Mouse (Mus musculus) limb, embryonic 12.5 days (tissue): Measurements from ENCODE around the gene Srpk2. TPM values are rescaled to one million over a fixed set of nuclear protein-coding genes. Genes with fewer than 3 reads are reported as not detected.
A peak's percentile ranks its signal among the peaks of the same experiment; 100 is the strongest.

Source experiments
- ATAC-seq: fragments of 200-750 bp; cut with Nextera tagmentation; 2 replicates; pipeline ENCODE4 v1.8.0; 2017; ENCODE audit warnings: low read depth, moderate TSS enrichment; ENCODE audit not compliant: insufficient number of reproducible peaks, insufficient read depth, low FRiP score, low TSS enrichment
- H3K27ac ChIP-seq: fragments of 300-500 bp; sonication (generic); 2 replicates; pipeline ENCODE4 v1.5.1; 2016; ENCODE audit warnings: mild to moderate bottlenecking, moderate library complexity
- H3K27me3 ChIP-seq: fragments of 300-500 bp; sonication (generic); 2 replicates; pipeline ENCODE4 v1.6.1; 2016; ENCODE audit warnings: mild to moderate bottlenecking, moderate library complexity
- H3K36me3 ChIP-seq: fragments of 300-500 bp; sonication (generic); 2 replicates; pipeline ENCODE4 v1.6.1; 2016; ENCODE audit warnings: mild to moderate bottlenecking, moderate library complexity
- H3K4me1 ChIP-seq: fragments of 300-500 bp; sonication (generic); replicated peaks from 2 replicates; pipeline ENCODE4 v1.6.1; 2016
- H3K4me2 ChIP-seq: fragments of 300-500 bp; sonication (generic); 2 replicates; pipeline ENCODE4 v1.6.1; 2016; ENCODE audit warnings: mild to moderate bottlenecking, moderate library complexity
- H3K4me3 ChIP-seq: fragments of 300-500 bp; sonication (generic); replicated peaks from 2 replicates; pipeline ENCODE4 v1.5.1; 2016; ENCODE audit warnings: mild to moderate bottlenecking
- H3K9ac ChIP-seq: fragments of 300-500 bp; sonication (generic); replicated peaks from 2 replicates; pipeline ENCODE4 v1.6.1; 2016; ENCODE audit warnings: mild to moderate bottlenecking, moderate library complexity
- H3K9me3 ChIP-seq: fragments of 300-500 bp; sonication (generic); 2 replicates; pipeline ENCODE4 v1.6.1; 2016; ENCODE audit warnings: mild to moderate bottlenecking, moderate library complexity
- WGBS: fragments of 180-500 bp; shearing (Covaris S2); methylation state at CpG from one replicate; pipeline ENCODE4 v1.1.7; 2016; 5-methylcytosine and 5-hydroxymethylcytosine counted together
- polyA plus RNA-seq: library from polyadenylated mRNA; unstranded; fragments of >200 nt; fragmentation: Nextera tagmentation; extraction: Ambion mirVana; gene quantifications from 2 replicates; pipeline ENCODE4 v1.2.1, GENCODE M21; 2016

The Srpk2 gene
- polyA plus RNA-seq, 1 experiment from 2014 or later: 63.0 TPM

DNA sequence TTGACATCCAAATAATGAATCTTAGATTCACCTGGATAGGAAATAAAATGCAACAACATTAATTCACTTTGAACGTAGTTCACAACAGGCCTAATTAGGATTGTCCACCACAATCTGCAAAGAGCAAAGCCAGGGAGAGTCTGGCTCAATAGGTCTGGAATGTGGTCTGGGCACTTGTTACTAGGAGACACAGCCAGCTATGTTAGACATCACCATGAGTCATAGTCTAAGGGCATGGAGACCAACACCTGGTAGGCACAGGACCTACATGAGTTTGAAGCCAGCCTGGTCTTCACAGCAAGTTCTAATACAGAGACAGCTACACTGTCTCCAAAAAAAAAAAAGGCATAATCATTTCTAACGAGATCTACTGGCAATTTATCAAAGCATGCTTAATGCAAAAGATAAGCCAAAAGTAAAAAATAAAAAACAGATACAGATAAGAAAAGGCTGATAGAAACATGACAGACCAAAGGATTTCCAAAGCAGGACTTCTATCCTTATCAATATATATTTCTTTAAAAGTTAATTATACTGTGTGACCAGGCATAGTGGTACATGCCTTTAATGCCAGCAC, 102.8 kb downstream of the Srpk2 start:
- no peaks in the 10 kb centered on the region for H3K9me3 ChIP-seq
- ATAC-seq: no peak
- 84% methylated on average over 2 of the region's 2 CpGs for WGBS
- no peak overlapping the region for H3K4me3 ChIP-seq
- no peak overlapping the region for H3K4me2 ChIP-seq
- no peak overlapping the region for H3K9ac ChIP-seq
- no peak overlapping the region for H3K27ac ChIP-seq
- no peaks in the 10 kb centered on the region for H3K27me3 ChIP-seq
- H3K4me1 ChIP-seq: peaks cover 16% of the 10 kb centered on the region
- no peaks in the 10 kb centered on the region for H3K36me3 ChIP-seq

GRCm38 (mm10) chr5:23579120-23579880, 105.1 kb downstream of the Srpk2 start:
- WGBS: 92% methylated on average over 3 of the region's 3 CpGs
- H3K4me1 ChIP-seq: peaks cover 17% of the 10 kb centered on the region

DNA sequence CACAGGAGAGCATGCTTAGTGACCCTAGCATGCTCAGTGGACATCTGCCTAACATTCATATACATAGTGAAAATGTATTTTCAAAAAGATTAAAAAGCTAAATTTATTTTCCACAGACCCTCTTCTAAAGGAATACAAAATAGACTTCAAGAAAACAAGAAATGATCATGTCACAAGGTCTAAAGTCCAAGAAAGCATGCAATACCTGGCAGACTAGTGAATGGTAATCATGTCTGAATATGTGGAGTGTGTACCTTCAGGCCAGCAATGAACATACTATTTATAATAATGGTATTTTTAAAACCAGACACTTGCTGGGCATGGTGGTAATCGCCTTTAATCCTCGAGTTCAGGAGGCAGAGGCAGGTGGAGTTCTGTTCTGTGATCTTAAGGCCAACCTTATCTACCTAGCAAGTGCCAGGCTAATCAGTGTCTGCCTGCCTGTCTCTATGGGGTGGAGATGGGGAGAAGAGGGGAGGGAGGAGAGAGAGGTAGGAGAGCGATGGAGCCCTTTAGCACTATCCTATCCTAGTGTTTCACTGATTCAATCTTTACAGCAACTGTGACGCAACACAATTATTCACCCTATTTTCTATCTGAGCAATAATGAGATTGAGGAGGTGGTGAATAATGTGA, 106.0 kb downstream of the Srpk2 start:
- Histone ChIP-seq H3K4me3 (no peak overlapping the region), H3K27ac (no peak overlapping the region), H3K27me3 (no peaks in the 10 kb centered on the region), H3K9ac (no peak overlapping the region), H3K36me3 (peaks cover 14% of the 10 kb centered on the region; the same call in 1 of the 2 replicates), H3K4me1 (peaks cover 17% of the 10 kb centered on the region), H3K4me2 (no peak overlapping the region), H3K9me3 (peaks cover 9% of the 10 kb centered on the region; the same call in 1 of the 2 replicates)
- 90% methylated on average over 4 of the region's 4 CpGs for WGBS
- no peak for ATAC-seq

More at GRCm38 (mm10) chr5:23579120-23579880, 105.1 kb downstream of the Srpk2 start:
- no peak overlapping the region for H3K4me3 ChIP-seq
- H3K27ac ChIP-seq: no peak overlapping the region
- no peaks in the 10 kb centered on the region for H3K27me3 ChIP-seq
- H3K36me3 ChIP-seq: peaks cover 5% of the 10 kb centered on the region; the same call in 1 of the 2 replicates
- no peak overlapping the region for H3K9ac ChIP-seq
- H3K9me3 ChIP-seq: 0 out of 2 replicates have a peak, but pooled peaks cover 2% of the 10 kb centered on the region
- no peak for ATAC-seq
- H3K4me2 ChIP-seq: no peak overlapping the region

DNA sequence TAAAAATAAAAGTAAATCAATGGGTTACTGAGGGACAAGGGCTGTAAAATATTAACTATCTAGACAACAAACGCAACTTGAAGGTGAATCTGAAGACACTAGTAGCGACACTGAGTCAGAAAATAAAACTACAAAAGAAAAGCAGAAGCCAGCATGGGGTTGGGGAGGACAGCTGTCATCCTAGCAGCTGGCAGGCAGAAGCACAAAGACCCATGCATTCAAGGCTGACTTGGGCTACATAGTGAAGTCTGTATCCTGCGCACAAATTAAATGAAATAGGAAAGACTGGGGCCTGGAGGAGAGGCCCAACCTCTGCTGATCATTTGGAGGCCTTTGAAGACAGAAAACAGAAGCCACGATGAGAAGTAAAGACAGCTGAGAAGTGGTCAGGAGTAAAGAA, 106.6 kb downstream of the Srpk2 start:
- no peak for ATAC-seq

GRCm38 (mm10) chr5:23576336-23577094, 107.9 kb downstream of the Srpk2 start:
- WGBS: 69% methylated on average over 6 of the region's 6 CpGs
- Histone ChIP-seq H3K4me3 (no peak overlapping the region), H3K4me2 (no peak overlapping the region), H3K27ac (no peak overlapping the region), H3K27me3 (no peaks in the 10 kb centered on the region), H3K36me3 (peaks cover 16% of the 10 kb centered on the region; the same call in 1 of the 2 replicates), H3K9ac (no peak overlapping the region), H3K9me3 (peaks cover 10% of the 10 kb centered on the region; the same call in 1 of the 2 replicates), H3K4me1 (peaks cover 17% of the 10 kb centered on the region)
- no peak for ATAC-seq

More for the DNA sequence above, 106.6 kb downstream of the Srpk2 start:
- H3K27me3 ChIP-seq: no peaks in the 10 kb centered on the region
- peaks cover 16% of the 10 kb centered on the region; the same call in 1 of the 2 replicates for H3K36me3 ChIP-seq
- H3K9ac ChIP-seq: no peak overlapping the region
- H3K4me2 ChIP-seq: no peak overlapping the region
- peaks cover 17% of the 10 kb centered on the region for H3K4me1 ChIP-seq
- no peak overlapping the region for H3K4me3 ChIP-seq
- H3K27ac ChIP-seq: 0 out of 2 replicates have a peak overlapping the region, but pooled peaks have one; percentile 25
- WGBS: 72% methylated on average over 4 of the region's 4 CpGs
- H3K9me3 ChIP-seq: peaks cover 10% of the 10 kb centered on the region; the same call in 1 of the 2 replicates

- Histone ChIP-seq H3K9me3 (peaks cover 10% of the 10 kb centered on the region; the same call in 1 of the 2 replicates), H3K4me1 (peaks cover 17% of the 10 kb centered on the region), H3K27me3 (no peaks in the 10 kb centered on the region), H3K36me3 (peaks cover 16% of the 10 kb centered on the region; the same call in 1 of the 2 replicates), H3K27ac (no peak overlapping the region), H3K4me2 (no peak overlapping the region), H3K9ac (no peak overlapping the region), H3K4me3 (no peak overlapping the region)
- ATAC-seq: no peak
- 93% methylated on average over 5 of the region's 5 CpGs for WGBS
These were observed 110.5 kb downstream of the Srpk2 start for GRCm38 (mm10) chr5:23573942-23574341.

DNA sequence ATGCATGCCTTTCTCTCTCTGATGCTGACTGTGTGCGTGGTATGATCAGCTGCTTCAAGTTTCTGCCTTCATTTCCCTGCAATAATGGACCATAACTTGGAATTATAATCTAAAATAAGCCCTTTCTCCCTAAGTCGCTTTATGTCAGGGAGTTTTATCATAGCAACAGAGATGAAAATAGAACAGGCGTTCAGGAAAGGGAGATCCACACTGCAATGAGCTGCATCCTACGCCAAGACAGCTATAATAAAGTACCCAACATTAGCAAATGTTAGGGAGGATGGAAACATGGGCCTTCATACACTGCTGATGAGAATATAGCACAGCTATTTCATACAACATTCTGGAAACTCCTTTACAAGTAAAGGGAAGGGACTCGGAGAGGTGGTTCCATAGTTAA, 116.2 kb downstream of the Srpk2 start:
- Histone ChIP-seq H3K4me2 (no peak overlapping the region), H3K4me3 (no peak overlapping the region), H3K9me3 (no peaks in the 10 kb centered on the region), H3K4me1 (no peaks in the 10 kb centered on the region), H3K27me3 (no peaks in the 10 kb centered on the region), H3K9ac (no peak overlapping the region), H3K27ac (no peak overlapping the region), H3K36me3 (peaks cover 15% of the 10 kb centered on the region)
- no peak for ATAC-seq
- 96% methylated on average over 5 of the region's 5 CpGs for WGBS

GRCm38 (mm10) chr5:23566382-23566781, 118.0 kb downstream of the Srpk2 start:
- peaks cover 24% of the 10 kb centered on the region for H3K36me3 ChIP-seq
- no peak overlapping the region for H3K27ac ChIP-seq
- no peak overlapping the region for H3K9ac ChIP-seq
- H3K4me1 ChIP-seq: no peaks in the 10 kb centered on the region; the same call in 1 of the 2 replicates
- WGBS: 90% methylated on average over 6 of the region's 6 CpGs
- no peaks in the 10 kb centered on the region for H3K27me3 ChIP-seq
- no peaks in the 10 kb centered on the region for H3K9me3 ChIP-seq
- ATAC-seq: no peak
- H3K4me3 ChIP-seq: no peak overlapping the region
- H3K4me2 ChIP-seq: no peak overlapping the region

- Histone ChIP-seq H3K27ac (no peak overlapping the region), H3K36me3 (peaks cover 38% of the 10 kb centered on the region), H3K9me3 (no peaks in the 10 kb centered on the region), H3K27me3 (no peaks in the 10 kb centered on the region), H3K4me3 (no peak overlapping the region), H3K4me1 (no peaks in the 10 kb centered on the region; the same call in 1 of the 2 replicates), H3K9ac (no peak overlapping the region), H3K4me2 (no peak overlapping the region)
- 77% methylated on average over 4 of the region's 4 CpGs for WGBS
- ATAC-seq: no peak
These were observed 121.9 kb downstream of the Srpk2 start for GRCm38 (mm10) chr5:23562278-23563060.

DNA sequence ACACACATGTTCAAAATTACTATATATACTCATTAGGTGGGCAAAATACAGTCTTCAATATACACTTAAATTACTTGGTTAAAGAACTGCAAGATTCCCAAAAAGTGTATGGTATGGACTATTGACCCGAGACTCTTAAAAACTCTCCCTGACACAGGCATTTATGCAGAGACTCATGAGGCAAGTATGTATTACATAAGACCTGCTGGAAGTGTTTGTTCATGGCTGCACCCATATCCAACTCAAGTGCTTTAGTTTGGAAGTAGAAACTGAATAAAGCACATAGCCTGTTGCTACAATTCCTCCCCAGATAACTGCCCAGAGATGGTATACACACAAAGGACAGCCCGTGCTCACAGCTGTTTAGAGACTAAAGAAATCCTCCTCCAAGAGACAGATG, 123.2 kb downstream of the Srpk2 start:
- H3K4me3 ChIP-seq: no peak overlapping the region
- no peak overlapping the region for H3K27ac ChIP-seq
- no peaks in the 10 kb centered on the region for H3K9me3 ChIP-seq
- no peaks in the 10 kb centered on the region; the same call in 1 of the 2 replicates for H3K4me1 ChIP-seq
- H3K9ac ChIP-seq: no peak overlapping the region
- WGBS: 92% methylated on average over 2 of the region's 2 CpGs
- H3K36me3 ChIP-seq: peaks cover 38% of the 10 kb centered on the region
- H3K27me3 ChIP-seq: no peaks in the 10 kb centered on the region
- no peak overlapping the region for H3K4me2 ChIP-seq
- no peak for ATAC-seq
